Mouse (Mus musculus): Measurements from ENCODE around the gene Sla2. TPM values are rescaled to one million over a fixed set of nuclear protein-coding genes. Genes with fewer than 3 reads are reported as not detected.
"Not testable (repeated sequence)": the region's sequence is repeated elsewhere in the genome, so short reads cannot be mapped to it uniquely, and the experiment has no call there.

Gene Sla2
- polyA plus RNA-seq (2015; fragmentation: Nextera tagmentation; extraction: Ambion mirVana): 0.18 TPM in 1 of 2 replicates, not detected in the other

- 66% methylated on average over 6 of the region's 6 CpGs for WGBS
- Histone ChIP-seq H3K36me3 (no peaks in the 10 kb centered on the region), H3K4me2 (no peak within 1 kb of the TSS), H3K27me3 (no peaks in the 10 kb centered on the region), H3K9me3 (no peaks in the 10 kb centered on the region), H3K4me1 (replicated peaks) (peaks cover 3% of the 10 kb centered on the region), H3K4me3 (no peak within 1 kb of the TSS), H3K27ac (replicated peaks) (no peak within 1 kb of the TSS), H3K9ac (no peak within 1 kb of the TSS)
- no peak for ATAC-seq (ENCODE audit: low read depth)
Observed at GRCm38 (mm10) chr2:156887017-156887416, at the start of gene Sla2. TSS of gene Sla2 (minus strand) at chr2:156887192.

GRCm38 (mm10) chr2:156935005-156935404 lies 48.0 kb upstream of the Sla2 start:
- no peak for ATAC-seq (ENCODE audit: low read depth)
- Histone ChIP-seq H3K27ac (replicated peaks) (no peak overlapping the region), H3K9ac (no peak overlapping the region), H3K4me1 (replicated peaks) (no peaks in the 10 kb centered on the region), H3K4me3 (no peak overlapping the region), H3K27me3 (no peaks in the 10 kb centered on the region), H3K4me2 (no peak overlapping the region), H3K9me3 (no peaks in the 10 kb centered on the region), H3K36me3 (peaks cover 63% of the 10 kb centered on the region)
- WGBS: 87% methylated on average over 6 of the region's 6 CpGs

GRCm38 (mm10) chr2:156933426-156933825 lies 46.4 kb upstream of the Sla2 start:
- Histone ChIP-seq H3K36me3 (peaks cover 64% of the 10 kb centered on the region), H3K4me3 (no peak overlapping the region), H3K9me3 (no peaks in the 10 kb centered on the region), H3K4me1 (replicated peaks) (no peaks in the 10 kb centered on the region), H3K27ac (replicated peaks) (no peak overlapping the region), H3K9ac (no peak overlapping the region), H3K27me3 (no peaks in the 10 kb centered on the region), H3K4me2 (no peak overlapping the region)
- no peak for ATAC-seq (ENCODE audit: low read depth)
- WGBS: 90% methylated on average over 1 of the region's 1 CpGs

GRCm38 (mm10) chr2:156931421-156931820 lies 44.4 kb upstream of the Sla2 start:
- Histone ChIP-seq H3K4me2 (no peak overlapping the region), H3K27me3 (no peaks in the 10 kb centered on the region), H3K36me3 (peaks cover 63% of the 10 kb centered on the region), H3K27ac (replicated peaks) (no peak overlapping the region), H3K4me3 (no peak overlapping the region), H3K4me1 (replicated peaks) (peaks cover 2% of the 10 kb centered on the region; the same call in 1 of the 2 replicates), H3K9me3 (no peaks in the 10 kb centered on the region), H3K9ac (no peak overlapping the region)
- no peak for ATAC-seq (ENCODE audit: low read depth)
- 97% methylated on average over 2 of the region's 2 CpGs for WGBS

GRCm38 (mm10) chr2:156930549-156930948 lies 43.6 kb upstream of the Sla2 start:
- no peak overlapping the region for H3K4me2 ChIP-seq
- 95% methylated on average over 6 of the region's 6 CpGs for WGBS
- no peak for ATAC-seq (ENCODE audit: low read depth)
- H3K27me3 ChIP-seq: no peaks in the 10 kb centered on the region
- no peak overlapping the region for H3K27ac ChIP-seq (replicated peaks)
- no peak overlapping the region for H3K9ac ChIP-seq
- H3K36me3 ChIP-seq: peaks cover 62% of the 10 kb centered on the region
- H3K4me3 ChIP-seq: no peak overlapping the region
- H3K9me3 ChIP-seq: no peaks in the 10 kb centered on the region
- H3K4me1 ChIP-seq (replicated peaks): peaks cover 5% of the 10 kb centered on the region; the same call in 1 of the 2 replicates

- peaks cover 54% of the 10 kb centered on the region for H3K36me3 ChIP-seq
- H3K27me3 ChIP-seq: no peaks in the 10 kb centered on the region
- no peak for ATAC-seq (ENCODE audit: low read depth)
- WGBS: 60% methylated on average over 11 of the region's 11 CpGs
- no peak overlapping the region for H3K4me3 ChIP-seq
- H3K4me1 ChIP-seq (replicated peaks): peaks cover 5% of the 10 kb centered on the region; the same call in 1 of the 2 replicates
- H3K27ac ChIP-seq (replicated peaks): no peak overlapping the region
- no peak overlapping the region for H3K4me2 ChIP-seq
- H3K9ac ChIP-seq: no peak overlapping the region
- no peaks in the 10 kb centered on the region for H3K9me3 ChIP-seq
Observed at GRCm38 (mm10) chr2:156929519-156930120, 42.6 kb upstream of the Sla2 start.

- Histone ChIP-seq H3K4me2 (no peak overlapping the region), H3K9ac (no peak overlapping the region), H3K4me3 (no peak overlapping the region), H3K9me3 (no peaks in the 10 kb centered on the region), H3K27me3 (no peaks in the 10 kb centered on the region), H3K4me1 (replicated peaks) (peaks cover 5% of the 10 kb centered on the region; the same call in 1 of the 2 replicates), H3K36me3 (peaks cover 53% of the 10 kb centered on the region), H3K27ac (replicated peaks) (no peak overlapping the region)
- WGBS: 93% methylated on average over 6 of the region's 6 CpGs
- no peak for ATAC-seq (ENCODE audit: low read depth)
Observed at GRCm38 (mm10) chr2:156928606-156929005, 41.6 kb upstream of the Sla2 start.

- Histone ChIP-seq H3K9ac (no peak overlapping the region), H3K27me3 (no peaks in the 10 kb centered on the region), H3K9me3 (no peaks in the 10 kb centered on the region), H3K4me2 (no peak overlapping the region), H3K4me3 (no peak overlapping the region), H3K36me3 (peaks cover 44% of the 10 kb centered on the region), H3K27ac (replicated peaks) (no peak overlapping the region), H3K4me1 (replicated peaks) (peaks cover 5% of the 10 kb centered on the region; the same call in 1 of the 2 replicates)
- WGBS: 89% methylated on average over 6 of the region's 6 CpGs
- no peak for ATAC-seq (ENCODE audit: low read depth)
Observed at GRCm38 (mm10) chr2:156927663-156928062, 40.7 kb upstream of the Sla2 start.

- not testable (repeated sequence) for ATAC-seq (ENCODE audit: low read depth); H3K27me3 ChIP-seq; H3K4me2 ChIP-seq; H3K9me3 ChIP-seq; H3K27ac ChIP-seq (replicated peaks); H3K9ac ChIP-seq; H3K4me1 ChIP-seq (replicated peaks); H3K4me3 ChIP-seq
- WGBS: 78% methylated on average over 3 of the region's 3 CpGs
- peaks cover 34% of the 10 kb centered on the region for H3K36me3 ChIP-seq
Observed at GRCm38 (mm10) chr2:156925611-156926010, 38.6 kb upstream of the Sla2 start.

GRCm38 (mm10) chr2:156925075-156925474 lies 38.1 kb upstream of the Sla2 start:
- 86% methylated on average over 4 of the region's 4 CpGs for WGBS
- H3K36me3 ChIP-seq: peaks cover 29% of the 10 kb centered on the region
- H3K27me3 ChIP-seq; H3K9me3 ChIP-seq; H3K4me1 ChIP-seq (replicated peaks); ATAC-seq (ENCODE audit: low read depth); H3K4me3 ChIP-seq; H3K27ac ChIP-seq (replicated peaks); H3K4me2 ChIP-seq; H3K9ac ChIP-seq: not testable (repeated sequence)

GRCm38 (mm10) chr2:156924210-156924898 lies 37.4 kb upstream of the Sla2 start:
- Histone ChIP-seq H3K4me2 (no peak overlapping the region), H3K4me1 (replicated peaks) (peaks cover 5% of the 10 kb centered on the region; the same call in 1 of the 2 replicates), H3K9ac (no peak overlapping the region), H3K4me3 (no peak overlapping the region), H3K27me3 (no peaks in the 10 kb centered on the region), H3K27ac (replicated peaks) (no peak overlapping the region), H3K9me3 (no peaks in the 10 kb centered on the region), H3K36me3 (peaks cover 27% of the 10 kb centered on the region)
- no peak for ATAC-seq (ENCODE audit: low read depth)
- 63% methylated on average over 3 of the region's 3 CpGs for WGBS

- 82% methylated on average over 5 of the region's 5 CpGs for WGBS
- H3K27me3 ChIP-seq: no peaks in the 10 kb centered on the region
- no peak for ATAC-seq (ENCODE audit: low read depth)
- H3K9ac ChIP-seq: no peak overlapping the region
- H3K4me2 ChIP-seq: no peak overlapping the region
- H3K27ac ChIP-seq (replicated peaks): no peak overlapping the region
- H3K4me1 ChIP-seq (replicated peaks): peaks cover 5% of the 10 kb centered on the region; the same call in 1 of the 2 replicates
- no peaks in the 10 kb centered on the region for H3K9me3 ChIP-seq
- peaks cover 20% of the 10 kb centered on the region; the same call in 1 of the 2 replicates for H3K36me3 ChIP-seq
- H3K4me3 ChIP-seq: no peak overlapping the region
Observed at GRCm38 (mm10) chr2:156923057-156923456, 36.1 kb upstream of the Sla2 start.
